Mouse (Mus musculus): ENCODE results near the gene Itch. TPM values are rescaled to one million over a fixed set of nuclear protein-coding genes. Genes with fewer than 3 reads are reported as not detected.

The Itch gene
- total RNA-seq, 2 experiments from 2014 or later, result 27.5 to 28.5 TPM

DNA sequence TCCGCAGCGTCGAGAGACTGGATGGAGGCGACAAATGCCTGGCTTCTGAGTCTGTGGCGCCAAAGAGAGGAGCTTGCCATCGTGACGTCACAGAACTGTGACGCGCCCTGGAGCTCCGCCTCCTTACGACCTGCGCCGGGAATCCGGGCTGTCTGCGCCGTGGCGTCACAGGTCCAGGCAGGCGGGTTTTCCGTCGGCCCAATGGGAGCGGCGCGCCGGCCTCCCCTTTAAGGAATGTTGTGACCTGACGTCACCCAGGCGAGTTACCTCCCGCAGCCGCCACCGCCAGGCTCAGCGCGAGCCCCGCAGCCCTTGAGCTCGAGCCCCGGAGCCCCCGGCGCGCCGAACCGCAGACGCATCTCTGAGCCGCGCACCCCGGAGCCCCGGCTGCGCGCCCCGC, 142.9 kb downstream of the Itch start, which contains the start of gene Map1lc3a:
TSS of gene Map1lc3a (plus strand) at position 103 of the 400 bp plus-strand sequence.
- DNase-seq, result peak; percentile 96 to 97
- intact Hi-C loops (cut with DNase I), result loop anchor here (1.0 to 2.0 kb wide), 2 partner anchors 39 to 105 kb away; partner anchors contain the start of genes Dynlrb1 and Trp53inp2

Other genes starting within 250 kb of the Itch start
- 10 to 100 TPM; 56.6 to 59.7 TPM for gene Eif2s2, start 240.6 kb upstream of the Itch start, total RNA-seq (2021)
- under 1 TPM; 0.19 TPM for gene Gm14226, start 115.2 kb upstream of the Itch start, total RNA-seq (2021)
- 10 to 100 TPM; 10.8 to 14.5 TPM for gene Ahcy, start 59.0 kb upstream of the Itch start, total RNA-seq (2021)
- gene Dynlrb1, start 103.0 kb downstream of the Itch start, total RNA-seq (2021), result 100 to 1,000 TPM; 165 to 186 TPM
- gene Map1lc3a, start 142.8 kb downstream of the Itch start, total RNA-seq (2021), result 100 to 1,000 TPM; 729 to 769 TPM
- 10 to 100 TPM; 26.8 to 28.7 TPM for gene Pigu, start 223.9 kb downstream of the Itch start, total RNA-seq (2021)
- 100 to 1,000 TPM; 468 to 507 TPM for gene Trp53inp2, start 247.6 kb downstream of the Itch start, total RNA-seq (2021)

Measured in heart, postnatal 36 days (tissue).